Mouse (Mus musculus) MEL (cell line): ENCODE results near the gene Prrg1. TPM values are rescaled to one million over a fixed set of nuclear protein-coding genes. Genes with fewer than 3 reads are reported as not detected.

Experiments used
- DNase-seq: peaks from one replicate; pipeline ENCODE4 v3.0.0; 2011; ENCODE audit warnings: low read depth, low spot score
- H3K27ac ChIP-seq: 2 replicates; pipeline ENCODE4 v1.5.1; 2012; ENCODE audit warnings: low read depth, mild to moderate bottlenecking, control low read depth, low read length, moderate library complexity; ENCODE audit not compliant: control insufficient read depth
- H3K27me3 ChIP-seq, 2 experiments: fragments of 150-350 bp in 1 of 2; sonication (generic) in 1 of 2; 2 replicates each; pipeline ENCODE4 v1.6.1; 2012; ENCODE audit warnings: low read length in 2 of 2, mild to moderate bottlenecking in 2 of 2, improper control_type of control experiment in 1 of 2, moderate library complexity in 1 of 2; ENCODE audit not compliant: insufficient read depth in 2 of 2, control insufficient read depth in 1 of 2
- H3K36me3 ChIP-seq, 2 experiments: 2 replicates each; pipeline ENCODE4 v1.6.1; 2012 to 2014; ENCODE audit warnings: low read length in 2 of 2, improper control_type of control experiment in 1 of 2, inconsistent platforms in 1 of 2, mild to moderate bottlenecking in 1 of 2; ENCODE audit not compliant: insufficient read depth in 2 of 2, control insufficient read depth in 1 of 2
- H3K4me1 ChIP-seq, 2 experiments: fragments of 150-350 bp in 1 of 2; sonication (generic) in 1 of 2; 2 replicates each; pipeline ENCODE4 v1.6.1; 2012; ENCODE audit warnings: low read length in 2 of 2, improper control_type of control experiment in 1 of 2, mild to moderate bottlenecking in 1 of 2; ENCODE audit not compliant: insufficient read depth in 2 of 2, control insufficient read depth in 1 of 2
- H3K4me3 ChIP-seq, 2 experiments: fragments of 150-350 bp in 1 of 2; sonication (generic) in 1 of 2; 2 replicates each; pipeline ENCODE4 v1.5.1; 2012; ENCODE audit warnings: low read depth in 2 of 2, low read length in 2 of 2, mild to moderate bottlenecking in 2 of 2, moderate library complexity in 2 of 2, control low read depth in 1 of 2, improper control_type of control experiment in 1 of 2; ENCODE audit not compliant: control insufficient read depth in 1 of 2, insufficient read depth in 1 of 2
- H3K79me2 ChIP-seq: 2 replicates; pipeline ENCODE4 v1.6.1; 2012; ENCODE audit warnings: mild to moderate bottlenecking, low read length, moderate library complexity; ENCODE audit not compliant: control insufficient read depth, poor library complexity, insufficient read depth
- H3K9ac ChIP-seq: 2 replicates; pipeline ENCODE4 v1.6.1; 2012; ENCODE audit warnings: low read depth, mild to moderate bottlenecking, control low read depth, low read length, moderate library complexity; ENCODE audit not compliant: control insufficient read depth, poor library complexity, severe bottlenecking
- H3K9me3 ChIP-seq: fragments of 150-350 bp; sonication (generic); replicated peaks from 2 replicates; pipeline ENCODE4 v1.6.1; 2012; ENCODE audit warnings: mild to moderate bottlenecking, low read length, improper control_type of control experiment, moderate library complexity; ENCODE audit not compliant: insufficient read depth
- BHLHE40 ChIP-seq: IDR thresholded peaks from 2 replicates; pipeline ENCODE4 v1.6.1; 2012; ENCODE audit warnings: low read depth, mild to moderate bottlenecking, inconsistent platforms, low read length, improper control_type of control experiment, borderline replicate concordance
- CHD1 ChIP-seq: IDR thresholded peaks from 2 replicates; pipeline ENCODE4 v1.6.1; 2012; ENCODE audit warnings: low read depth, mild to moderate bottlenecking, inconsistent platforms, low read length, improper control_type of control experiment
- CHD2 ChIP-seq: IDR thresholded peaks from 2 replicates; pipeline ENCODE4 v1.6.1; 2011; ENCODE audit warnings: low read length, improper control_type of control experiment
- EP300 ChIP-seq, 2 experiments: IDR thresholded peaks; 2 replicates each; pipeline ENCODE4 v1.6.1; 2011; ENCODE audit warnings: improper control_type of control experiment in 2 of 2, low read length in 2 of 2, low read depth in 1 of 2, mild to moderate bottlenecking in 1 of 2
- ETS1 ChIP-seq: IDR thresholded peaks from 2 replicates; pipeline ENCODE4 v1.6.1; 2012; ENCODE audit warnings: low read depth, mild to moderate bottlenecking, inconsistent platforms, low read length, improper control_type of control experiment, moderate library complexity
- GABPA ChIP-seq: IDR thresholded peaks from 2 replicates; pipeline ENCODE4 v1.6.1; 2012; ENCODE audit warnings: low read depth, mild to moderate bottlenecking, inconsistent platforms, low read length, improper control_type of control experiment, moderate library complexity
- GATA1 ChIP-seq: IDR thresholded peaks from 2 replicates; pipeline ENCODE4 v1.6.1; 2011; ENCODE audit warnings: low read depth, low read length, improper control_type of control experiment
- HCFC1 ChIP-seq: IDR thresholded peaks from 2 replicates; pipeline ENCODE4 v1.6.1; 2012; ENCODE audit warnings: low read depth, mild to moderate bottlenecking, inconsistent platforms, low read length, improper control_type of control experiment, moderate library complexity
- KAT2A ChIP-seq: conservative IDR thresholded peaks from 2 replicates; pipeline ENCODE4 v1.6.1; 2012; ENCODE audit warnings: low read depth, low read length, improper control_type of control experiment, inconsistent platforms
- MXI1 ChIP-seq: IDR thresholded peaks from 2 replicates; pipeline ENCODE4 v1.6.1; 2011; ENCODE audit warnings: mild to moderate bottlenecking, low read depth, low read length, improper control_type of control experiment
- MYB ChIP-seq: IDR thresholded peaks from 2 replicates; pipeline ENCODE4 v1.6.1; 2011; ENCODE audit warnings: mild to moderate bottlenecking, low read depth, low read length, improper control_type of control experiment
- POLR2AphosphoS2 ChIP-seq: IDR thresholded peaks from 2 replicates; pipeline ENCODE4 v1.6.1; 2011; ENCODE audit warnings: low read length, improper control_type of control experiment
- POLR2AphosphoS5 ChIP-seq: IDR thresholded peaks from 2 replicates; pipeline ENCODE4 v1.6.1; 2012; ENCODE audit warnings: low read depth, borderline replicate concordance, mild to moderate bottlenecking, inconsistent platforms, low read length, moderate library complexity, mixed read lengths
- RCOR1 ChIP-seq: IDR thresholded peaks from 2 replicates; pipeline ENCODE4 v1.6.1; 2012; ENCODE audit warnings: low read depth, mild to moderate bottlenecking, inconsistent platforms, low read length, improper control_type of control experiment
- SIN3A ChIP-seq: IDR thresholded peaks from 2 replicates; pipeline ENCODE4 v1.6.1; 2012; ENCODE audit warnings: low read length, improper control_type of control experiment, inconsistent platforms
- TAL1 ChIP-seq: IDR thresholded peaks from 2 replicates; pipeline ENCODE4 v1.6.1; 2012; ENCODE audit warnings: mild to moderate bottlenecking, inconsistent platforms, low read length, moderate library complexity, mixed read lengths
- TCF12 ChIP-seq: IDR thresholded peaks from 2 replicates; pipeline ENCODE4 v1.6.1; 2014; ENCODE audit warnings: low read depth, mild to moderate bottlenecking, inconsistent platforms, low read length, improper control_type of control experiment, moderate library complexity
- USF1 ChIP-seq: IDR thresholded peaks from 2 replicates; pipeline ENCODE4 v1.6.1; 2014; ENCODE audit warnings: low read depth, mild to moderate bottlenecking, inconsistent platforms, low read length, improper control_type of control experiment, moderate library complexity
- USF2 ChIP-seq, 2 experiments: IDR thresholded peaks; 2 replicates each; pipeline ENCODE4 v1.6.1; 2011 to 2012; ENCODE audit warnings: improper control_type of control experiment in 2 of 2, low read length in 2 of 2, borderline replicate concordance in 1 of 2, inconsistent platforms in 1 of 2, low read depth in 1 of 2, mild to moderate bottlenecking in 1 of 2; ENCODE audit not compliant: insufficient read depth in 1 of 2
- ZMIZ1 ChIP-seq: IDR thresholded peaks from 2 replicates; pipeline ENCODE4 v1.6.1; 2012; ENCODE audit warnings: low read depth, mild to moderate bottlenecking, inconsistent platforms, low read length, improper control_type of control experiment, moderate library complexity
- polyA plus RNA-seq, 2 experiments: library from polyadenylated mRNA; stranded (reverse) in 1 of 2; unstranded in 1 of 2; fragments of >175 nt in 1 of 2; fragments of >200 nt in 1 of 2; gene quantifications; 2 replicates each; pipeline versions ENCODE4 v1.2.1 to v1.2.4; 2012; ENCODE audit warnings: low replicate concordance in 2 of 2, low read depth in 1 of 2; ENCODE audit not compliant: insufficient read length in 2 of 2, insufficient read depth in 1 of 2, missing spikeins in 1 of 2
- total RNA-seq: library from RNA; depleted of rRNA; stranded (reverse); fragments of 300-350 nt; gene quantifications from 2 replicates; pipeline ENCODE4 v1.2.3, GENCODE M21; 2012

Gene Prrg1
- total and polyA plus RNA-seq, 3 experiments, result 2.7 to 3.5 TPM; not detected in 1

GRCm38 (mm10) chrX:78552704-78553103, 31.0 kb downstream of the Prrg1 start:
- peak; percentile 77 for DNase-seq
- no peaks in the 10 kb centered on the region for H3K27me3 ChIP-seq
- peaks cover 9 to 17% of the 10 kb centered on the region in 2 experiments for H3K4me1 ChIP-seq
- H3K9me3 ChIP-seq, result no peaks in the 10 kb centered on the region
- H3K79me2 ChIP-seq, result no peaks in the 10 kb centered on the region; the same call in 1 of the 2 replicates
- H3K36me3 ChIP-seq, result peaks cover 0 to 51% of the 10 kb centered on the region in 2 experiments; a peak in 2 of 4 replicates
- H3K9ac ChIP-seq, result no peak overlapping the region
- H3K4me3 ChIP-seq, result no peak overlapping the region
- H3K27ac ChIP-seq, result peak overlapping the region; percentile 73
- TF ChIP-seq USF1 (no peak), POLR2AphosphoS2 (no peak), ETS1 (peak; percentile 95), TCF12 (peak; percentile 84), CHD2 (no peak), ZMIZ1 (no peak), BHLHE40 (0 out of 2 replicates have a peak, but pooled peaks have one; percentile 20), TAL1 (peak; percentile 73), SIN3A (peak; percentile 37; the same call in 1 of the 2 replicates), GATA1 (peak; percentile 78), HCFC1 (no peak; the same call in 1 of the 2 replicates), RCOR1 (peak; percentile 61), POLR2AphosphoS5 (no peak), EP300 (IDR thresholded peaks at IDR 0.05; ENCODE audit: low read depth in 1 of 2, low read length in 2 of 2) (peak; percentile 74 to 80)

GRCm38 (mm10) chrX:78547696-78548095, 36.0 kb downstream of the Prrg1 start:
- TF ChIP-seq TCF12, result no peak
- TF ChIP-seq MXI1, result no peak
- no peak for TF ChIP-seq ZMIZ1
- TF ChIP-seq USF2 (IDR thresholded peaks at IDR 0.05; ENCODE audit: borderline replicate concordance in 1 of 2, insufficient read depth in 1 of 2, low read depth in 1 of 2, low read length in 2 of 2), result no peak
- TF ChIP-seq MYB, result no peak
- TF ChIP-seq GABPA, result no peak
- no peak for TF ChIP-seq CHD1
- no peak for TF ChIP-seq KAT2A
- no peak for TF ChIP-seq BHLHE40
- TF ChIP-seq EP300 (IDR thresholded peaks at IDR 0.05; ENCODE audit: low read depth in 1 of 2, low read length in 2 of 2), result no peak
- no peaks in the 10 kb centered on the region for H3K27me3 ChIP-seq
- peaks cover 0 to 28% of the 10 kb centered on the region in 2 experiments; a peak in 2 of 4 replicates for H3K36me3 ChIP-seq
- H3K9me3 ChIP-seq, result no peaks in the 10 kb centered on the region
- H3K79me2 ChIP-seq, result no peaks in the 10 kb centered on the region; the same call in 1 of the 2 replicates
- no peak overlapping the region for H3K4me3 ChIP-seq
- DNase-seq, result no peak
- peaks cover 10% of the 10 kb centered on the region in 2 experiments; a peak in 3 of 4 replicates for H3K4me1 ChIP-seq
- H3K9ac ChIP-seq, result no peak overlapping the region
- no peak overlapping the region for H3K27ac ChIP-seq
